Mouse (Mus musculus) kidney, adult 11 months (tissue): ENCODE measurements at regions not wholly inside any gene's neighbourhood (a gene's known extent, or its start where the extent isn't known, plus 50 kb on each side); places are given as distances from the start of the nearest gene placed in this dataset.
"Not testable (repeated sequence)": the region's sequence is repeated elsewhere in the genome, so short reads cannot be mapped to it uniquely, and the experiment has no call there.

Experiments used
- DNase-seq: peaks from one replicate; pipeline ENCODE4 v3.0.0; 2022

DNA sequence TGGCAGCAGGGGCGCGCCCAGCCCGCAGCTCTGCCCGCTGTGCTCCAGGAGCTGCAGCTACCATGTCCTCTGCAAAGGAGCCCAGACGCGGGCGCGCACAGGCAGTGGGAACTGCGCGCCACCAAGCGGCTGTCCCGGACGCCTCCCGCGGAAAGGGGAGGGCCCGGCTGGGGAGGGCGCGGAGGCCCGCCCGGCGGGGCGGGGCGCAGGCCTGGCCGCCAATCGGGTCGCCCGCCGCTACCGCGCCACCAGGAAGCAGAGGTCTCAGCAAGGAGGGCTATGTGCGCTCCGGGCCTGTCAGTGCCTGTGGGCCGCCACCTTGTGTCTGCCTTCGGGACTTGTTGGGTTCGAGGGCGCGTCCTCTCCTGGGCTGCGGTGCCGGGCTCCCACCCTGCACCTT lies 367.0 kb upstream of the Ywhaq start:
- DNase-seq, result peak; percentile 21

DNA sequence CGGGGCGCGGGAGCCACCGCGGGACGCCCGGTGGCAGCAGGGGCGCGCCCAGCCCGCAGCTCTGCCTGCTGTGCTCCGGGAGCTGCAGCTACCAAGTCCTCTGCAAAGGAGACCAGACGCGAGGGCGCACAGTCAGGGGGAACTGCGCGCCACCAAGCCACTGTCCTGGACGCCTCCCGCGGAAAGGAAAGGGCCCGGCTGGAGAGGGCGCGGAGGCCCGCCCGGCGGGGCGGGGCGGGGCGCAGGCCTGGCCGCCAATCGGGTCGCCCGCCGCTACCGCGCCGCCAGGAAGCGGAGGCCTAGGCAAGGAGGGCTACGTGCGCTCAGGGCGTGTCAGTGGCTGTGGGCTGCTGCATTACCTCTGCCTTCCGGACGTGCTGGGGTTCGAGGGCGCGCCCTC lies 361.3 kb upstream of the Ywhaq start:
- DNase-seq, result not testable (repeated sequence)

DNA sequence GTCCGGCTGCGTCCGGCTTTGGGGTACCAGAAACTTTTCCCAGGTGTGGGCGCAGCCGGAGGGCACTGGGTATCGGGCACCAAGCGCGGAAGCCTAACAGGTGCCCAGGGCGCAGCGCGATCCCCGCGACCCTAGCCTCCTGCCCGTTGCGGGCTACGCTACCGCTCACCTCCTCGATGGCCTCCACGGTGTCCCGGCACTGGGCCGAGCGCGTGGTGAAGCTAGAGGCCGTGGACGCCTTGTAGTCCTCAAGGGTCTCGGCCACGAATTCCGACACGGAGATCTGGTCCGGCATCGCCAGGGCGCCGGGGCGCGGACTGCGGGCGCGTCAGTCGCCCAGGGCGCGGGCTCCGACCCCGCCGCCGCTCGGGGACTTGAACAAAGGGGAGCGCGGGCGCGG lies 360.9 kb upstream of the Ywhaq start:
- DNase-seq, result not testable (repeated sequence)

DNA sequence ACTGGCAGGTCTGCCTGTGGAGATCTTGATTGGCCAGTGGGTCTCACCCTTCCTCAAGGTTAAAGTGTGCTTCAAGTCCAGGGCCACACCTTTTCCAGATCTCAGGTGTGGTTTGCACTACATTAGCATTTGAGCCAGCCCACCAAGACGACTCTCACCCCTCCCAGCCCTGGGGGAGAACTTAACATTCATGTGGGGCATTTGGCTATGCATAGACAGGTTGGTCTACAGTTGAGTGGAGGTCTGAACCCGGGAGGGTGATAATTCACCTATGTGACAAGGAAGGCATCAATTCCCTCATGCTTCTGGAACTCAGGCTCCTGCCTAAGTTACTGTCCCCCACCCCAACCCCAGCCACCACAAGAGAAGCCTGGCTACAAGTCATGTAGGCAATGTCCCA lies 350.3 kb upstream of the Ywhaq start:
- DNase-seq, result not testable (repeated sequence)
